Mouse (Mus musculus) cerebellum, postnatal 25 days (tissue): ENCODE data around the gene Gaa.
"Not testable (repeated sequence)": the region's sequence is repeated elsewhere in the genome, so short reads cannot be mapped to it uniquely, and the experiment has no call there.

ENCODE experiments used
- DNase-seq, 2 experiments: peaks; one replicate each; pipeline ENCODE4 v3.0.0; 2021; ENCODE audit warnings: mixed read lengths in 2 of 2

Gaa gene

DNA sequence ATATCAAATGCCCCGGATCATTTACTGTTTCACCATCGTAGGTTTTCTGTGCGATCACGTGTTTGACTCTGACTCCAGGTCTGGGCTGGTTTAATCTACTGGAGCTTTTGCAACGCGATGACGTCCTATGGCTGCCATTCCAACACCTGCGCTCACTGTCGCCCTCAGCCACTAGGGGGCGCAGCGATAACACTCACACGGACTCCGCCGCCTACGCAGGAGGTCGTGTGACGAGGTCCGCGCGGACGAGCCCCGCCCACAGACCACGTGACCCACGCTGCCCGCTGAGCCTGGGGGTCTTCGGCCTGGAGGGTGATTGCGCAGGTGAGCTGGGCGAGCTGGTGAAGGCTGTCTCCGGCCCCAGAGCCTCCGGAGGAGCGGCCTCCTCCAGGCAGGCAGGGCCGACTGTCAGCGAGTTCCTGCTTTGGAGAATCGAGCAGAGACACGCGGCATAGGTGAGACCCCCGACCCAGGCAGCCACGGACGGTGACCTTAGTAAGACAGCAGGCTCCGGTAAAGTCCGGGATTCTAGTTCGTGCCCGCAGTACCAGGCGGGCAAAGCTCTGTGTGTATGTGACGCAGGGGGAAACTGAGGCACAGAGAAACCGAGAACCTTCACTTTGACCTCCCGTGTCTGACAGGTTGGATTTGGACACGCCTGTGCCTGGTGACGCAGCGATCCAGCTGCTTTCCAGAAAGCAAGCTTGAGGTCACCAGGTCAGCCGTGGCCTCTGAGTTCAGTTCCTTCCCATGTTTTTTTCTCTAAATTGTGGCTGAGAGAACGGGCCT is at the start of gene Gaa:
TSS of gene Gaa (plus strand) at position 120 of the 789 bp plus-strand sequence.
- peak; percentile 98 to 99 for DNase-seq

DNA sequence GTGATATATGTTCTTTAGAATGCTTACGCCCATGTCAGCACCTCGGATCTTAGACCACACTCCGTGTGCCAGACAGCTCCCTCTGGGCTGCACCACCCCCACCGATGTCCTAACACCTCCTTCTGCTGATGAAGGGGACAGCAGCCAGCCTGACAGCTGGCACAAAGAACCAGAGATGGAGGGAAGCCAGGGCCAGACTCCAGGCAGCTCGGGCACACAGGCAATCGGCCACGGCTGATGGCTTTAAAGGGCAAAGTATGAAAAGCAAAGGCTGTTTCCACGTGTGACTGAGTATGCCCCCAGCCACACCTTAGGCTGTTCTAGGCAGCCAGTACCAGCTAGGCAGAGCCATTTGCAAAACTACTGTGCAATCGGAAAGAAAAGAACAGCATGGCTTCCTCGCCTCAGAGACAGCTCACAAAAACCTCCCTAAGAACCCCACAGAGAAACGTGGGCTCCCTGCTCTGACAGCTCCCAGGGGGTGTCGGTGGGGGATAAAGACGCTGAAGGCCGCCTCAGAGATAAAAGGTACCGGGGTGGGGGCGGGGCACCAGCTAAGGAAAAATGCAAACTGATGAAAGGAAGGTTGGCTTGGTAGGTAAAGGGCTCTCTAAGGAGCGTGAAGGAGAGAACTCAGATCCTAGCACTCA is 47.7 kb upstream of the Gaa start:
- peak; percentile 94 to 95 for DNase-seq

DNA sequence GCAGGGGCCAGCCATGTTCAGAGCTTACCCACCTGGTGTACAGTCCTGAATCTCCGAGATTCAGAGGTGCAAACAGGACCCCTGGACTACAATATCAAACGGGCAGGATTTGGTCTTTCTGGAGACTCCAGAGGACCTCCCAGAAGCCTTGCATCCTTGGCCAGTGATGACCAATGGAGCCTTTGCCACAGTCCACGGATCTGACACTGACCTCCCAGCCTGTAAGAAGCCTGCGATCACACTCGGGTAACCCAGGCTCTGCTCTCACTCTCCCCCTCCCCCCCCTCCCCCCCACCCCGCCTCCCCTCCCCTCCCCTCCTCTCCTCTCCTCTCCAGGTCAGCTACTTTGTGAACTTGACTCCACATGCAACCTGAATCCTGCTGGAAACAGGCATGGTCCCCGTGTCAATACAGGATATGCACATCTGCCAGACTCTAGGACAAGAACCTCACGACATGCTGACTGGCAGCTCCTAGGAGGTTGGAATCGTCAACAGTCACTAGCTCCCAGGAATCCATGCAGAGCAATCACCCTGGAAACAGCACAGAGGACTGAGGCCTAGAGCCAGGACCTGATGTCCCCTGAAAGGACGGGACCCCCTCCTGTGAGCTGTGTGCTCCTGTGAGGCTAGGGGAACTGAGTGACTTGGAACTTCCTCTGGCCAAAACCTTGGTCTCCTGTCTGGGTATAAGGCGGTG is 45.7 kb upstream of the Gaa start:
- DNase-seq: peak in 1 of 2 experiments; percentile 34

DNA sequence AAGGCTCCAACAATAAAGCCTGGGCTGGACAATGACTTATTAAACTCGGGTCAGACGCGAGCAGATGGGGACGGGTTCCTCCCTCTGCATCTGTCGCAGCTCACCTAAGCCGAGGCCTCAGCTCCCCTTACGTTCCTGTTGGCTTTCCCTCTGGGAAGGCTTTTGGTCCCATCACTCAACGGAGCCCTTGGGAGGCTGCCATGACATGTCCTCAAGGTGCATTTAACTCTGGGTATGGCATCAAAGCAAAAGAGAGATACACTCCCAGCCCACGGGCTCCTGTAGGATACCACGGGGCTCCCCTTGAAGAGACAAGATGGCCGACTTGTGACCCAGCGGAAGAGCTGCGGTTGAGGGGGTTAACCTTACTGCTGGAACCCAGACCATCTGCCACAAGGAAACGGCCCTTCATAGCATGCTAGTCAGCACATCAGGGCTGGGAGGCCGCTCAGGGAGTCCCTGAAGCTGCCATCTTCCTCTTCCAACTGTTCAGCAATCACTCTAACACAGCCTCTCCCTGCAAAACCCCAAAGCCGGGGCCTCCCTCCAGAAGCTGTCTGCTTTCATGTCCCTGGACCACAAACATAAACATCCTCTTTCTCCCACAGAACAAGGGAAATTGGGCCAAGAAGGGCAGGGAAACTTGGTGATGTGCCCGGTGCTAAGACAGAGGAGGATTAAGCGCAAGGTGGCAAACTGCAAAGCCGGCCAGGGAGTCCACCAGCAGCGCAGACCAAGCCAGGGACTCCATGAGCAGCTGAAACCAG is 44.4 kb upstream of the Gaa start:
- peak; percentile 51 to 62 for DNase-seq

- DNase-seq: no peak
Measured at GRCm38 (mm10) chr11:119224926-119225325, 42.8 kb upstream of the Gaa start.

- no peak for DNase-seq
Measured at GRCm38 (mm10) chr11:119225634-119226033, 42.1 kb upstream of the Gaa start.

- peak; percentile 39 to 60 for DNase-seq
Measured at GRCm38 (mm10) chr11:119227591-119227990, 40.1 kb upstream of the Gaa start.

DNA sequence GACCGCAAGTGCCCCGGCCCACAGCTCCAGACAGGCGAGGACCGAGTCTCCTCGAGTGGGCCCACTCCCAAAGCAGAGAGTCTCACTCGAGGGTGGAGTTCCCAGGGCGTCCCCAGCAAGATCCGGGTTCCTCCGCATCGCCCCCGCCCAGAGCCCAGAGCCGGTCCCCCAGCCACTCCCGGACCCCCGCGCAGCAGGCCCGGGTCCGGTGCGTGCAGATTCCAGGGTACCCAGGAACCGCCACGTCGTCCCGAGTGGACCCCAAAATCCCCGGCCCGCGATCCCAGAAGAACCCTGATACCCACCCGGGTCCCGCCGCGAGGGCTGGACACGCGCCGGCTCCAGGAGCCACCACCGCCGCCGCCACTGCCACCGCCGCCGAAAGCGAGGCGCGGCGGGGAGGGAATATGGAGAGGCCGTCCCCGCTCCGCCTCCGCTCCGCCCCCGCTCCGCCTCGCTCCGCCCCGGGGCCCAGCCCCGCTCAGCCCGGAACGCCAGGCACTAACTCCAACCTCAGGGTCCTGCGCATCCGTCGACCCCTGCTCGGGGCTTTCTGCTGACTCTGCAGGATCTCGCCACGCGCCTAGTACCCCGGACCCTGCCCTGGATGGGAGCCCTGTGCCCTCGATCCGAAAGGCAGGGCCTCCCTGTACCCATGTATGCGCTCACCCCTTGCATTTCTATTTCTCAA is 39.5 kb upstream of the Gaa start, which contains the start of the genes Tbc1d16 and Ccdc40:
TSS of gene Tbc1d16 (minus strand) at position 409 of the 691 bp plus-strand sequence.
TSS of gene Ccdc40 (plus strand) at position 482 of the 691 bp plus-strand sequence.
- peak; percentile 79 to 87 for DNase-seq

- DNase-seq: peak; percentile 54 to 70
Measured at GRCm38 (mm10) chr11:119228846-119229626, 38.7 kb upstream of the Gaa start.

- peak in 1 of 2 experiments; percentile 33 for DNase-seq
Measured at GRCm38 (mm10) chr11:119234770-119235169, 32.9 kb upstream of the Gaa start.

DNA sequence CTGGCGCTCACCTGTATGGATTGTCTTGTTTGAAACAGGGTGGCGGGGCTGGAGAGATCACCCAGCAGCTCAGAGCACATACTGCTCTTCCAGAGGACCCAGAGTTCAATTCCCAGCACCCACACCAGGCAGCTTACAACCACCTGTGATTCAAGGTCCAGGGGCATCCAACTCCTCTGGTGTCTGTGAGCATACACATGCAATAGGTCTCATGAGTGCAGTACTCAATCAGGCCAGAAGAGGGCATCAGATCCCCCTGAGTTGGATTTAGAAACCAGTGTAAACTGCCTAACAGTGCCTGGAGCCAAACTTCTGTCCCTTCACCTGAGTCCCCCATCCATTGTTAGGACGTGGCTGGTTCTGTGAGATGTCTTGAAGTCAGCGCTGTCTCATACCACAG is 32.1 kb upstream of the Gaa start:
- peak; percentile 64 to 77 for DNase-seq

DNA sequence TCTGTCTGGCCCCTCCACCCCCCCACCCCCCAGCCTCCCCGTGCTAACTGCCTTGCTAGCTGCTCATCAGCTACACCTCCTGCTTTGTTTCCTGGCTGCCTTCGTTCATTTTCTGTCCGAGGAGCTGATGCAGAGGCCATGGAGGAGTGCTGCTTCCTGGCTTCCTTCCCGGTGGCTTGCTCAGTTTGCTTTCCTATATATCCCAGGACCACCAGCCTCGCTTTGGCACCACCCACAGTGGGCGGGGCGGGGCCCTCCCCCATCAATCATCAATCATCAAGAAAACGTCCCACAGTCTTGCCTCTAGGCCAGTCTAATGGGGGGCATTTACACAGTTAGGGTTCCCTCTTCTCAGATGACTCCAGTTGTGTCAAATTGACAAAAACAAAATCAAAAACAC is 31.3 kb upstream of the Gaa start:
- DNase-seq: peak in 1 of 2 experiments; percentile 9

DNA sequence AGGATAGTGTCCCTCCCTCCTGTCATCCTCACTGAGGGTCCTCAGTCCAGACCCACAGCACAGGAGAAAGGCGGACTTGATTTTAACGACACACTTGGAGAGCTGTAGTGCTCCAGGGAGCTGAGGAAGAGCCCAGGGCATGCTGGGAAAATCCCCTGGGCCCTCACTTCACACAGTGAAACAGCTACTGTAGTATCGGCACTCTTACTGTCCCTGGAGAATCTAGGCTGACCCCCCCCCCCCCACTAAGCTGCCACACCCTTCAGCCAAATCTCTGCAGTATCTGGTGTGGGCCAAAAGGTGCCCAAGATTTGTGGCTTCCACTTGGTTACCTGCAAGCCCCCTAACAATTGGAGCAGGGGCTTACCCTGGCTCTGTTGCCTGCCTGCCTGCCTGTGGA is 30.7 kb upstream of the Gaa start:
- DNase-seq: no peak

- peak in 1 of 2 experiments; percentile 30 for DNase-seq
Measured at GRCm38 (mm10) chr11:119237568-119238304, 30.0 kb upstream of the Gaa start.

DNA sequence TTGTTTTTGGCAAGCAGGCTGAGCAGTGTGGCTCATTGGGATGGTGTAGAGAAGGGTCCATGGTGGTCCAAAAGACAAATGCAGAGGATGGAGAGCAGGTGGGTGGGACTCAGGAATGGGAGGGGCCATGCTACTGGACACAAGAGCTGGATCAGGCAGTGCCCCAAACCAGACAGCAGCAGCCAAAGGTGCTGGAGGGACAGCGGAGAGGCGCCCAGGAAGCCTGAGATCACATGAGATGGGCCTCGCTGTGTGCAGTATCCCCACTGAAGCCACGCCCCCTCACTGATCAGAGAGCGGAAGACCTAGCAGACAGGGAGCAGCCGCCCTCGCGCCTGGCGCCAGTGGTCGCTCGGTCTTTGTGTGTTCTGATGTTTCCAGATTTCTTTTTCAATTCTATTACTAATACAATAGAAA is 29.4 kb upstream of the Gaa start:
- peak in 1 of 2 experiments; percentile 54 for DNase-seq

- peak in 1 of 2 experiments; percentile 3 for DNase-seq
Measured at GRCm38 (mm10) chr11:119239480-119239879, 28.2 kb upstream of the Gaa start.

GRCm38 (mm10) chr11:119245543-119245942 is 22.1 kb upstream of the Gaa start:
- DNase-seq: not testable (repeated sequence)

- peak; percentile 69 to 85 for DNase-seq
Measured at GRCm38 (mm10) chr11:119249011-119249410, 18.7 kb upstream of the Gaa start.

GRCm38 (mm10) chr11:119250998-119251397 is 16.7 kb upstream of the Gaa start:
- DNase-seq: peak in 1 of 2 experiments; percentile 10
